In the genomic region with DNA sequence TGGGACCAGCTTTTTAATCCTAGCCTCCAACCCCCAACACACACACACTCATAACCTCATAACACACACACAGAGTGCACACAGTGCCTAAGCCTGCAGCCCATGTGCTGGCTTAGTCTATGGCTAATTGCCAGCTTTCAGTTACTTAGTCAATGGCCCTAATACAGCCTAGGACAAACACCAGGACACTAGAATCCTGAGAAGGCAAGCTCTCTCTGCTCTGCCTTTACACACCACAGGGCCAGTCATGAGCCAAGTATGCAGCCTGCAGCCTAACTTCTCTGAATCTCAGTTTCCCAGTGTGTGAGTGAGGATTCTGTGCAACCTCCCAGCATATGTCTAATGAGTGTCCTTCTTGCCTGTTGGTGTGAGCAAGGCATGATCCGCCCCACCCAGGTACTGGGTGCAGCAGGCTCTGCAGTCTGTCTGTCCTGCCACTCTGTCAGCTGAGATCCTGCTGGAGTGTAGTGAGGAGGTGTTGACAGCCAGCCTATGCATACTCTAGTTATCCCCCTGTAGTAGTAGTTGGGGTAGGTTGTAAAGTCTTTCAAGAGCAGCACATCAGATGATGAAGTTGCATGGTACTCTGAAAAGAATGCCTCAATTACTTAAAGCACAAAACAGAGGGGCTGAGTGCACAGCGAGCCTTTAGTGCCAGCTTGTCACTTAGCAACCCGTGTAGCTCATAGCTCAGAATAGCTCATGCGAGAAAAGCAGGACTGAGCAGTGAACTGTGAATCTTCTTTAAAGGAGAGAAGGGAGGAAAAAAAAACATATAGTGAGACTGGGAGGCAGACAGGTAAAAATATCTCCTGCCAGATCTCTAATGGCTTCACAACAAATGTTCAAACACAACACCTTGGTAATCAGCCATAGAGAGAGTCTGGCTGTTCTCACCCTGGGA, we compare ENCODE assay signal across 8 mouse cellular contexts. TPM values are rescaled to one million over a fixed set of nuclear protein-coding genes. Genes with fewer than 3 reads are reported as not detected.
DNase-seq lines count a peak whose midpoint lies in the region; ATAC-seq and TF ChIP-seq lines count a peak whose summit lies in the region.

No protein-coding gene starts in this region.

- no peaks in the 10 kb centered on the region; the same call in 1 of the 2 replicates for H3K27me3 ChIP-seq in cerebellum, adult 2 months (ENCODE audit: control insufficient read depth, insufficient read depth, low read length)
- no peaks in the 10 kb centered on the region for H3K27me3 ChIP-seq in hindbrain, embryonic 15.5 days
- no peaks in the 10 kb centered on the region for H3K27me3 ChIP-seq in midbrain, embryonic 11.5 days (ENCODE audit: control insufficient read depth, insufficient read depth, low read length)

- H3K9me3 ChIP-seq in hindbrain, embryonic 15.5 days, result no peaks in the 10 kb centered on the region
- no peaks in the 10 kb centered on the region for H3K9me3 ChIP-seq in midbrain, embryonic 11.5 days (ENCODE audit: control insufficient read depth, low read length)

- DNase-seq in cerebellum, adult 2 months, result peak; percentile 38 to 52
- no peak for DNase-seq in cerebellum, adult 9-11 months
- DNase-seq in brain, embryonic 14.5 days (ENCODE audit: low read depth), result peak; percentile 91
- peak; percentile 83 for DNase-seq in midbrain, embryonic 11.5 days (ENCODE audit: low spot score, missing footprints)
- DNase-seq in adipocyte (ENCODE audit: low spot score), result no peak
- no peak for DNase-seq in spleen, adult 18-20 months
- no peak for DNase-seq in urinary bladder, postnatal 10 days (ENCODE audit: low spot score)

- no peak overlapping the region for H3K9ac ChIP-seq in hindbrain, embryonic 15.5 days
- no peak overlapping the region for H3K9ac ChIP-seq in midbrain, embryonic 11.5 days (ENCODE audit: low read length)

- peak overlapping the region; percentile 25 for H3K27ac ChIP-seq in cerebellum, adult 2 months (ENCODE audit: insufficient read depth, low read length)
- peak overlapping the region; percentile 51 for H3K27ac ChIP-seq in hindbrain, embryonic 15.5 days (replicated peaks)
- H3K27ac ChIP-seq in midbrain, embryonic 11.5 days (ENCODE audit: low read depth, low read length), result no peak overlapping the region

- no peak for TF ChIP-seq POLR2A in cerebellum, adult 2 months (IDR thresholded peaks at IDR 0.05; ENCODE audit: borderline replicate concordance, insufficient read depth, low read length)
- TF ChIP-seq POLR2A in brain, embryonic 14.5 days (IDR thresholded peaks at IDR 0.05; ENCODE audit: borderline replicate concordance, extremely low read depth, insufficient read depth, insufficient read length, poor library complexity, severe bottlenecking), result no peak

- no peak overlapping the region for H3K4me3 ChIP-seq in cerebellum, adult 2 months (replicated peaks; ENCODE audit: insufficient read depth, low read depth, low read length)
- H3K4me3 ChIP-seq in hindbrain, embryonic 15.5 days, result no peak overlapping the region
- no peak overlapping the region for H3K4me3 ChIP-seq in midbrain, embryonic 11.5 days (ENCODE audit: low read depth, low read length)

- TF ChIP-seq CTCF in cerebellum, adult 2 months (IDR thresholded peaks at IDR 0.05; ENCODE audit: borderline replicate concordance, insufficient read depth, low read depth, low read length), result no peak
- TF ChIP-seq CTCF in brain, embryonic 14.5 days (IDR thresholded peaks at IDR 0.05; ENCODE audit: borderline replicate concordance, extremely low read depth, insufficient read depth, insufficient read length), result no peak

- no peak overlapping the region for H3K4me2 ChIP-seq in hindbrain, embryonic 15.5 days
- no peak overlapping the region for H3K4me2 ChIP-seq in midbrain, embryonic 11.5 days

- no peaks in the 10 kb centered on the region for H3K36me3 ChIP-seq in hindbrain, embryonic 15.5 days
- H3K36me3 ChIP-seq in midbrain, embryonic 11.5 days (ENCODE audit: control insufficient read depth, insufficient read depth, low read length), result no peaks in the 10 kb centered on the region

- WGBS in cerebellum, adult 2 months, result 13% methylated on average over 4 of the region's 4 CpGs
- WGBS in hindbrain, embryonic 15.5 days, result 27% methylated on average over 4 of the region's 4 CpGs
- 29% methylated on average over 4 of the region's 4 CpGs for WGBS in midbrain, embryonic 11.5 days

- H3K4me1 ChIP-seq in cerebellum, adult 2 months (ENCODE audit: control insufficient read depth, insufficient read depth, low read length), result peaks cover 51% of the 10 kb centered on the region
- peaks cover 40% of the 10 kb centered on the region for H3K4me1 ChIP-seq in hindbrain, embryonic 15.5 days (replicated peaks)
- H3K4me1 ChIP-seq in midbrain, embryonic 11.5 days (ENCODE audit: control insufficient read depth, insufficient read depth, low read length), result peaks cover 11% of the 10 kb centered on the region

- ATAC-seq in hindbrain, embryonic 15.5 days (ENCODE audit: low FRiP score, low read depth), result peak; percentile 37; the same call in 1 of the 2 replicates
- peak; percentile 55; the same call in 1 of the 2 replicates for ATAC-seq in midbrain, embryonic 11.5 days (ENCODE audit: low FRiP score)

RNA-seq across cellular contexts. Expression of a gene that starts 12.1 kb away (rescaled TPM):
- 158 and 176 TPM in 2 replicates for polyA plus RNA-seq in cerebellum, adult 2 months (2012; rRNA removed)
- polyA plus RNA-seq in brain, embryonic 14.5 days (2012; rRNA removed), result 37.6 and 40.2 TPM in 2 replicates
- 16.4 and 19.7 TPM in 2 replicates for polyA plus RNA-seq in hindbrain, embryonic 15.5 days (2015; fragmentation: Nextera tagmentation; extraction: Ambion mirVana)
- polyA plus RNA-seq in midbrain, embryonic 11.5 days (2014; fragmentation: Nextera tagmentation; extraction: Ambion mirVana), result 1.8 and 1.9 TPM in 2 replicates

RNA-seq across cellular contexts. Expression of a gene that starts 46.4 kb away (rescaled TPM):
- 59.7 and 62.3 TPM in 2 replicates for polyA plus RNA-seq in cerebellum, adult 2 months (2012; rRNA removed)
- 8.9 and 13.3 TPM in 2 replicates for polyA plus RNA-seq in brain, embryonic 14.5 days (2012; rRNA removed)
- polyA plus RNA-seq in hindbrain, embryonic 15.5 days (2015; fragmentation: Nextera tagmentation; extraction: Ambion mirVana), result 10.1 and 10.4 TPM in 2 replicates
- polyA plus RNA-seq in midbrain, embryonic 11.5 days (2014; fragmentation: Nextera tagmentation; extraction: Ambion mirVana), result 0.03 and 0.04 TPM in 2 replicates

RNA-seq across cellular contexts. Expression of a gene that starts 49.2 kb away (rescaled TPM):
- not detected in 2 replicates for polyA plus RNA-seq in cerebellum, adult 2 months (2012; rRNA removed)
- polyA plus RNA-seq in brain, embryonic 14.5 days (2012; rRNA removed), result not detected in 2 replicates
- polyA plus RNA-seq in hindbrain, embryonic 15.5 days (2015; fragmentation: Nextera tagmentation; extraction: Ambion mirVana), result not detected in 2 replicates
- polyA plus RNA-seq in midbrain, embryonic 11.5 days (2014; fragmentation: Nextera tagmentation; extraction: Ambion mirVana), result not detected in 2 replicates

Comparison
In these comparisons a context has a peak if more than half of its experiments do, and no peak if none do; other contexts are left out.
1. DNase-seq: peak in cerebellum, adult 2 months (2 of 2), brain, embryonic 14.5 days (single experiment) and midbrain, embryonic 11.5 days (single experiment); none in cerebellum, adult 9-11 months (single experiment), adipocyte (single experiment), spleen, adult 18-20 months (0 of 2) and urinary bladder, postnatal 10 days (single experiment).